Mouse (Mus musculus) gastrocnemius, postnatal 14 days (tissue): ENCODE results near the gene Dock6. TPM values are rescaled to one million over a fixed set of nuclear protein-coding genes. Genes with fewer than 3 reads are reported as not detected.
"Not testable (repeated sequence)": the region's sequence is repeated elsewhere in the genome, so short reads cannot be mapped to it uniquely, and the experiment has no call there.

Experiments used
- DNase-seq: peaks from one replicate; pipeline ENCODE4 v3.0.0; 2021; ENCODE audit warnings: mixed read lengths
- intact Hi-C: fragments of 180-260 bp; cut with DNase I; formaldehyde crosslinking; loops from one replicate; pipeline ENCODE4 v1.15.1; 2025; ENCODE audit warnings: low total_unique reads
- total RNA-seq, 2 experiments: library from RNA; stranded (reverse); gene quantifications; 2 replicates each; pipeline ENCODE4 v1.2.3; 2021

Dock6 gene
- total RNA-seq, 2 experiments from 2014 or later = 18.8 to 24.7 TPM

GRCm38 (mm10) chr9:21793507-21793906, 58.9 kb downstream of the Dock6 start:
- intact Hi-C loops, DNase-seq: not testable (repeated sequence)

GRCm38 (mm10) chr9:21792644-21793043, 59.8 kb downstream of the Dock6 start:
- peak; percentile 82 for DNase-seq
- intact Hi-C loops = no loop called here

- peak; percentile 77 for DNase-seq
Measured at GRCm38 (mm10) chr9:21791861-21792260, 60.6 kb downstream of the Dock6 start.

GRCm38 (mm10) chr9:21788234-21788633, 64.2 kb downstream of the Dock6 start:
- intact Hi-C loops = no loop called here
- no peak for DNase-seq

More at GRCm38 (mm10) chr9:21791861-21792260, 60.6 kb downstream of the Dock6 start:
- intact Hi-C loops = no loop called here

- intact Hi-C loops = no loop called here
- no peak for DNase-seq
Measured at GRCm38 (mm10) chr9:21787654-21788053, 64.8 kb downstream of the Dock6 start.

GRCm38 (mm10) chr9:21786906-21787305, 65.5 kb downstream of the Dock6 start:
- peak; percentile 70 for DNase-seq
- intact Hi-C loops = no loop called here

GRCm38 (mm10) chr9:21786309-21786708, 66.1 kb downstream of the Dock6 start:
- DNase-seq, intact Hi-C loops: not testable (repeated sequence)

- no peak for DNase-seq
- intact Hi-C loops = no loop called here
Measured at GRCm38 (mm10) chr9:21784517-21785307, 67.7 kb downstream of the Dock6 start.

- DNase-seq = peak; percentile 67
- intact Hi-C loops = no loop called here
Measured at GRCm38 (mm10) chr9:21781657-21782468, 70.6 kb downstream of the Dock6 start.

- intact Hi-C loops = no loop called here
- no peak for DNase-seq
Measured at GRCm38 (mm10) chr9:21777726-21778125, 74.7 kb downstream of the Dock6 start.

- no peak for DNase-seq
- intact Hi-C loops = no loop called here
Measured at GRCm38 (mm10) chr9:21774353-21774752, 78.1 kb downstream of the Dock6 start.

- intact Hi-C loops, DNase-seq: not testable (repeated sequence)
Measured at GRCm38 (mm10) chr9:21773396-21773795, 79.0 kb downstream of the Dock6 start.

GRCm38 (mm10) chr9:21769558-21770183, 82.8 kb downstream of the Dock6 start:
- peak; percentile 46 for DNase-seq
- intact Hi-C loops = no loop called here

GRCm38 (mm10) chr9:21768511-21769411, 83.7 kb downstream of the Dock6 start:
- intact Hi-C loops = no loop called here
- peak; percentile 42 for DNase-seq

- peak; percentile 71 for DNase-seq
- intact Hi-C loops = no loop called here
Measured at GRCm38 (mm10) chr9:21767896-21768295, 84.5 kb downstream of the Dock6 start.

- DNase-seq = no peak
- intact Hi-C loops = no loop called here
Measured at GRCm38 (mm10) chr9:21764084-21764999, 88.1 kb downstream of the Dock6 start.

GRCm38 (mm10) chr9:21762135-21762534, 90.3 kb downstream of the Dock6 start:
- no peak for DNase-seq
- intact Hi-C loops = no loop called here
